Mouse (Mus musculus) megakaryocyte progenitor cell, adult 5-6 weeks (primary cell): Measurements from ENCODE around the gene Gmpr. TPM values are rescaled to one million over a fixed set of nuclear protein-coding genes. Genes with fewer than 3 reads are reported as not detected.
A peak's percentile ranks its signal among the peaks of the same experiment; 100 is the strongest.

Experiments
- ATAC-seq: replicated peaks from 2 replicates; pipeline ENCODE4 v1.8.0; 2016; ENCODE audit warnings: mild to moderate bottlenecking, moderate TSS enrichment, inconsistent platforms; ENCODE audit not compliant: poor library complexity
- total RNA-seq, 2 experiments: library from RNA; stranded (forward) in 1 of 2; stranded (reverse) in 1 of 2; fragments of 157-497, 149-512 nt in 1 of 2; fragments of 200-1000 nt in 1 of 2; gene quantifications; 2 replicates each; pipeline versions ENCODE4 v1.2.3 to v1.2.4; 2015 to 2017

Gene Gmpr
- total RNA-seq, 2 experiments from 2014 or later: 13.6 to 20.5 TPM

GRCm38 (mm10) chr13:45499906-45500305 lies 7.3 kb upstream of the Gmpr start:
- ATAC-seq: peak; percentile 89

- no peak for ATAC-seq
These were observed 4.5 kb upstream of the Gmpr start for GRCm38 (mm10) chr13:45502791-45503190.

- ATAC-seq: no peak
These were observed 1.7 kb upstream of the Gmpr start for GRCm38 (mm10) chr13:45505546-45505945.

GRCm38 (mm10) chr13:45508495-45508894 lies 1.3 kb downstream of the Gmpr start:
- ATAC-seq: peak; percentile 34

- no peak for ATAC-seq
These were observed 2.1 kb downstream of the Gmpr start for GRCm38 (mm10) chr13:45509366-45509765.

- ATAC-seq: peak; percentile 63
These were observed 4.6 kb downstream of the Gmpr start for GRCm38 (mm10) chr13:45511706-45512435.

GRCm38 (mm10) chr13:45512531-45512930 lies 5.3 kb downstream of the Gmpr start:
- ATAC-seq: peak; percentile 43

GRCm38 (mm10) chr13:45513009-45513984 lies 6.1 kb downstream of the Gmpr start:
- ATAC-seq: no peak

- peak; percentile 17; the same call in 1 of the 2 replicates for ATAC-seq
These were observed 6.9 kb downstream of the Gmpr start for GRCm38 (mm10) chr13:45514115-45514514.

GRCm38 (mm10) chr13:45514832-45515422 lies 7.7 kb downstream of the Gmpr start:
- no peak for ATAC-seq

- ATAC-seq: no peak
These were observed 9.5 kb downstream of the Gmpr start for GRCm38 (mm10) chr13:45516501-45517393.

GRCm38 (mm10) chr13:45524305-45524704 lies 17.1 kb downstream of the Gmpr start:
- no peak for ATAC-seq

GRCm38 (mm10) chr13:45524791-45525435 lies 17.7 kb downstream of the Gmpr start:
- no peak for ATAC-seq

- ATAC-seq: no peak
These were observed 19.0 kb downstream of the Gmpr start for GRCm38 (mm10) chr13:45526230-45526629.

GRCm38 (mm10) chr13:45527232-45527964 lies 20.2 kb downstream of the Gmpr start:
- peak; percentile 85 for ATAC-seq

- ATAC-seq: no peak
These were observed 21.5 kb downstream of the Gmpr start for GRCm38 (mm10) chr13:45528787-45529186.

GRCm38 (mm10) chr13:45530754-45531153 lies 23.5 kb downstream of the Gmpr start:
- ATAC-seq: no peak

- no peak for ATAC-seq
These were observed 28.6 kb downstream of the Gmpr start for GRCm38 (mm10) chr13:45535731-45536453.
